Mouse (Mus musculus) layer of hippocampus, postnatal 36 days (tissue): ENCODE results near the gene Ak5. TPM values are rescaled to one million over a fixed set of nuclear protein-coding genes. Genes with fewer than 3 reads are reported as not detected.
"Not testable (repeated sequence)": the region's sequence is repeated elsewhere in the genome, so short reads cannot be mapped to it uniquely, and the experiment has no call there.

ENCODE experiments used
- DNase-seq, 2 experiments: peaks; one replicate each; pipeline ENCODE4 v3.0.0; 2022
- total RNA-seq, 2 experiments: library from RNA; stranded (reverse); gene quantifications; 2 replicates each; pipeline ENCODE4 v1.2.3; 2021

Gene Ak5
- total RNA-seq, 2 experiments from 2014 or later, result 242 to 243 TPM

DNA sequence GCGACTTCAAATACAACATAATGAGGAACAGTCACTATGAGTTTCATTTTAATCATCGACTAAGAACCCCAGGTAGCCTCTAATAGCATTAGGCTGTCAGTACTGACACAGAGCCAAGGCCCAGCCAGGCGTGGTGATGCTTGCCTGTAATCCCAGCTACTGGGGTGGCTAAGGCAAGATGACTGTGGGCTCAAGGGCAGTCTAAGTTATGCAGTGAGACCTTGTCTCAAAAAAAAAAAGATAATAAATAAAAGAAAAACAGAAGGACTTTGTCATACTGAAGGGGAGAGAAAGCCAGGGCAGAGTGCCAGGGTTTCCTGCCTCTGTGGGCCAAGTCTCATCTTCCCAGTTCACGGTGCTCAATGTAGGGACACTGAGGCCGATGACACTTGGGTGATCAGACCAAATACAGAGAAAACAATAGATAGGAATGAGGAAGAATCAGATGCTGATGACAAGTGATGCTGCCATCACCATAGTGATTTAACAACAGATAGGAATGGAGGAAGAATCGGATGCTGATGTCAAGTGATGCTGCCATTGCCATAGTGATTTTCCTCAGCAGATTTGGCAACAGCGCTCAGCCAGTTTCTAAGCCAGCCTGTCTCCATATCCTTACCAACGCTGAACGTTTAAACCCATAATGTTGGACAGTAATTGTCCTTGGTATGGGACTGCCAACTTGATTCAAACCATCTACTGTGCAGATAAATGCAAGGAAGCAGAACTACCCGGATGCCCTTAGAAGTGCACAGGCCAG lies 42.9 kb downstream of the Ak5 start:
- DNase-seq, result peak; percentile 32 to 42

- no peak for DNase-seq
These were observed 47.6 kb downstream of the Ak5 start for GRCm38 (mm10) chr3:152620534-152620933.

GRCm38 (mm10) chr3:152620058-152620457 lies 48.1 kb downstream of the Ak5 start:
- no peak for DNase-seq

DNA sequence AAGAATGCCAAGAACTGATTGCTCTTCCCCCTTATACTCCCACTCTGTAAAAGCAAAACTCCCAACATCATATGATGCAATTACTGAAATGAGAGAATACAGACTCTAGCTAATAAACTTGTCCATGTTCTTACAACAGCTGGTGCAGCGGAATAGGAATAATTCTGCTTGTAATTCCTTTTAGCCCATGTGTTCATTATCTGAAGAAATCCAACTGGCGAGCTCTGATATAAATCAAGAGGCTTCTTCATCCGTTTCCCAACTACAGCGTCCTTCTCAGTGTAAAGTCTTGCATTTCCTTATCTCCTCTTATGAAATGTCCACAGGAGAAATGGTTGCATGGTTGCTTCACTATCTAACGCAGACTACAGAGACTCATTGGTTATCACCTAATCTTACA lies 59.1 kb downstream of the Ak5 start:
- DNase-seq, result no peak

DNA sequence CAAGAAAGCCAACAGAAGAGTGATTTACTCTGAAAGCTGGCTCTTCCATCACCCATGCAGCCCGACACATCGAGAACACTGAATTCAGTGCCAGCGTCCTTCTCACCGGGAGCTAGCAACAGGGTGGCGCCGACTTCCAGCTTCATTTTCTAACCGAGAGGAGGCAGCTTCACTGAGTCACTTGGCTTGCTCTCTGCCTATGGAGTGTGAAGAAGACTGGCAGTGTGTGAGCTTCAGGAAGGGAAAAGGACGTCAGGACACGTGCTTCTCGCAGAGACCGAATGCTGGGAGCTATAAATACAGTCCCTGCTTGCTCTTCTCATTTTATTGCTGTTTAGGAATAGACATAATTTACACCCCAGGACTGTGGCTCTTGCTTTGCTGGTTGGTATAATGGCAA lies 62.3 kb downstream of the Ak5 start:
- DNase-seq, result peak; percentile 45 to 52

DNA sequence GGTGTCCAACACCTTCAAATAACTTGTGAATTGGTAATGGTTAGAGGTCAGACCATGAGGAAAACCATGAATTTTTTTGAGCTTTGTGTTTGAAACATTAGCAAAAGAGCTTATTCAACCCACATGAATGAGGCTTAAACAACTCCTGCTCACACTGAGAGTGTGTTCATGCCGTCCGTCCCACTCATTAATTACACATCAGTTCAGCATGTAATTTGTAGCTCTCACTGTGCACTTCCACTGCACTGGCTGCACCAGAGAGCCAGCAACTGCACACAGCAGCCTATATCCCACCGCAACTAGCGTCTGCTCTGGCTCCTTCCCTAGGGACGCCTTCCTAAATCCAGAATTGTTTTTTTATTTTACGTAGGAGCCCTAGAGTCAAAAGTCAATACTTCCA lies 68.5 kb downstream of the Ak5 start:
- no peak for DNase-seq

GRCm38 (mm10) chr3:152596406-152597050 lies 71.6 kb downstream of the Ak5 start:
- no peak for DNase-seq

- peak; percentile 32 to 44 for DNase-seq
These were observed 75.3 kb downstream of the Ak5 start for GRCm38 (mm10) chr3:152592767-152593425.

DNA sequence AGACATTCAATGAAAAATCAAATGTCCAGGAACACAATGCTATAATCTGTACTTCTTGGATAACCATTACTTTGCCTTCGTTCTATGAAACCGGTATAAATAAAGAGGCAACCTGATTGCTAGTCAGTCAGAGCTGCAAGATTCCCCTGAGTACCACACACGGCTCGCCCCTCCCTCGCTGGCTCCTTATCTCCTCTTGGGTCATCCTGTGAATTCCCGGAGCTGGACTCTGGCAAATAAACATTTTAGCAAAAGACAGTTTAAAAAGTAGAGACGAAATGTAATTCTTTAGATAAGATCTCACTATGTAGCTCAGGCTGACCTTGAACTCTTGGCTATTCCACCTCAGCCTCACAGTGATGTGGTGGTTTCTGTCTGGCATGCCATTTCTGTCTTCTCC lies 77.7 kb downstream of the Ak5 start:
- no peak for DNase-seq

DNA sequence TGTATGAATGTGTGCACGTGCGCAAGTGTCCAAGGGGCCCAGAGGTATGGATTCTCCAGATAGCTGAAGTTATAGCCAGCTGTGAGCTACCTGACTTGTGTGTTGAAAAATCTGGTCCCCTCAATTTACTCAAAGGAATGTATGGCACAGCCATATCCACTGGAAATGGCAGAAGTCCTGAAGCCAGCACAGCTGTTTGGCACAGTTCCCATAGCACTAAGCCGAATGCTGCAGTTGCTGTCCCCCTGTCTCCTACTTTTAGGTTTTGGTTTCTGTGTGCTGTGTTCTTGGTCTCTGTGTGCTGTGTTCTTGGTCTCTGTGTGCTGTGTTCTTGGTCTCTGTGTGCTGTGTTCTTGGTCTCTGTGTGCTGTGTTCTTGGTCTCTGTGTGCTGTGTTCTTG lies 79.1 kb downstream of the Ak5 start:
- DNase-seq, result not testable (repeated sequence)

GRCm38 (mm10) chr3:152587007-152587406 lies 81.2 kb downstream of the Ak5 start:
- DNase-seq, result no peak

- DNase-seq, result no peak
These were observed 82.0 kb downstream of the Ak5 start for GRCm38 (mm10) chr3:152586191-152586590.

- DNase-seq, result no peak
These were observed 82.6 kb downstream of the Ak5 start for GRCm38 (mm10) chr3:152585581-152585980.

DNA sequence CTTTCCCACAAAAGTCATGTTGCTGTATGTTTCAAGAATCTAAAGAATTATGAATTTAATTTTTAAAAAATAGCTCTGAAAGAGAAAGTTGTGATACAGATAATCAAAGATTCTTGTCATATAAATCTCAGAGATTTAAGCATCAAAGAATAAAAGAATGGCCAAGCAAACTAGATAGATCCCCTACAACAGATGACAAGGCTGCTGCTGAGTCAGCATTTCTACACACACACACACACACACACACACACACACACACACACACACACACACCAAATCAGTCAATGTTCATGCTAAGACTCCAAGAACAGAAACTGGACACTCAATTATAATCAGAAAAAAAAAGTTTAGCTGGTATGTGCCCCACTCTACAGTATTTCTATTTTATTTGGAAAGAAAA lies 85.1 kb downstream of the Ak5 start:
- no peak for DNase-seq

DNA sequence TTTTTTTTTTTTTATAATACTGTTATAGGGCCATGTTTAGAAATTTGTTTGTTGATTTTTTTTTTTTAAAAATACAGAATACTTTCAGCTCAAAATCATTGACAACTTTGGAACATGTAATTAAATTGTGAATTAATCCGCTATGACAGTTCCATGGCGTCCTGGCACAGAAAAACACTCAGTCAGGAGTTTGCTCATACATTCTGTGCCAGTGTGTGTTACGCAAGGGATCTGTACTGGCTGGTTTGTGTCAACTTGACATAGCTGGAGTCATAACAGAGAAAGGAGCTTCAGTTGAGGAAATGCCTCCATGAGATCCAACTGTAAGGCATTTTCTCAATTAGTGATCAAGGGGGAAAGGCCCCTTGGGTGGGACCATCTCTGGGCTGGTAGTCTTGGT lies 86.3 kb downstream of the Ak5 start:
- DNase-seq, result not testable (repeated sequence)

- DNase-seq, result no peak
These were observed 88.1 kb downstream of the Ak5 start for GRCm38 (mm10) chr3:152579984-152580591.

GRCm38 (mm10) chr3:152578282-152579228 lies 89.6 kb downstream of the Ak5 start:
- no peak for DNase-seq

DNA sequence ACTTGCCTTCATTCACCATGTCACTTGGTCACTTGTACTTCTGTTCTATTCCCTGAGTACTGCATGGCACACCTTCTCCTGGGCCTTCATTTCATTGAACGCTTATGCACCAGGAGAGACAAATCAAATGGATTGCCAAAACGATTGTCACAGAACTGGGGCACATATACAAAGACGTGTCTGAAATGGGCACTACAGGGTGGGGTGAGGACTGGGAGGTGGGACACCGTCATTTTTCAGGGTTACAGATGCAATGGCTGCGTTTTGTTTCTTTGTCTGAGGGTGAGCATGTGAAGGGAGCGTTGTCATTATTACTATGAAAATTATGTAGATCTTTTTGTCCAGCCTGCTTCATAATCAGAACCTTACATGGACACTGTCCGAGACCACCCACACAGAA lies 90.4 kb downstream of the Ak5 start:
- DNase-seq, result no peak

- no peak for DNase-seq
These were observed 90.9 kb downstream of the Ak5 start for GRCm38 (mm10) chr3:152577273-152577672.

DNA sequence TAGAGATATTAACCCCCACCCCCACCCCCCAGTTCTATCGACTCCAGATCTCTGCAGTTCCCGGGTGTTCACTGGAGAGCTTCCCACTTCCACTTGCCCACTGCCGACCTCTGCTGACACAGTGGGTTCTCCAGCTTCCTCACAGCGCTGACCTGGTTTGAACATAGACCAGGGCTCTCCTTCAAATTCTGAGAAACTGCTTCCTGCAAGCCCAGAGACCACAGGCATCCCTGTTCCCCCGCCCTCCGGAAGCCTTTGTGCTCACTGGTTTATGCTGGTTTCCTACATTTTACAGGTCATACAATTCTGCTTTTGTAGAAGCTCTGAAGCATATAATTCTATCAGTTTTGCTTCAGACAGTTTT lies 98.9 kb downstream of the Ak5 start:
- no peak for DNase-seq

DNA sequence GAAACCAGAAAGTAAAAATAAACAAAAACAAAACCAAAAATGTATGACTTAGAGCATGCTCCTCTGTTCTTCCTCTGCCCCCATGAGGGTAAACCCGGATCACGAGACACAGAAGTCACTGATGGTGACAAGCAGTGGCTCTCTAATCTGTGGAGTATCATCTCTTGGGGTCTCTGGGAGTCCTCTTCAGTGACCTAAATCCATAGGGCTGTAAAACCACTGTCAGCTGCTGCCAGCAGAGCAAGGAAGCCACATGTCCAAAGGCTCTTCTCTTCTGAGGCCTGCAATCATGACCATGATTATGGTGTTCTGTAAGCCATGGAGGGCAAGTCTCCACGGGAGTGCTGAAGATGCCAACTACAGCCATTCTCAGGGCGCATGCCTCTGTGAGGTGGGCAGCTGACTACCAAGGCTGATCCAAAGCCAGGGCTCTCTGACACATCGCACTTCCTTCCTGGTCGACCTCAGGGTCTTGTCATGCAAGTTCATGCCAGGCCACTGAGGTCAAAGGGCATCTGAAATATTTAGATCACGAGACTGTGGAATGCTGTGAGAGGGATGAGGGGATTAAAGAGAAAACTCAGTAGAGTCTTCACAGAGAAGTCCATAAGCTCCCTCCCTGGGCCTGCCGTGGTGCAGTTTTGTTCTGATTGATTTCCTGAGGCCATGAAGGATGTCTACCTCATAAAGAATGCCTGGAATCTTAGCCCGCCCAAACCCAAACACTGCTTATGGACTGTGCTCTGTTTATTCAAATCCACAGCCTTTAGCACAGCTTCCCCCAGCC lies 99.5 kb downstream of the Ak5 start:
- no peak for DNase-seq
